Mouse (Mus musculus): ENCODE data around the gene Gm49510.

The Gm49510 gene

DNA sequence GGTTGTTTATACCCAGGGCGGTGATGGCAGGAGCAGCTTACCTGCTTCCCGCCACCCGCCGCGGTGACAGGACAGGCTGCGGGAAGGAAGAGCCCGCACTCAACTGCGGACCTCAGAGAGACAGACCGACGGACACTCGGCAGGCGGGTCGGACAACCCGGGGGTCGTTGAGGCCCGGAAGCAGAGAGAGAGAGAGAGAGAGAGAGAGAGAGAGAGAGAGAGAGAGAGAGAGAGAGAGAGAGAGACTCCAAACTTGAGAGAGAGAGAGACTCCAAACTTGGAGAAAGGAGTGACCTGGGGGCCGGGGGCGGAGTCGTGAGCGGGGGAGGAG, at the start of gene Gm49510:
Gene Gm49510 (plus strand): TSS at position 259 of the 331 bp plus-strand sequence.
- no peak for DNase-seq (ENCODE audit: low spot score)

DNA sequence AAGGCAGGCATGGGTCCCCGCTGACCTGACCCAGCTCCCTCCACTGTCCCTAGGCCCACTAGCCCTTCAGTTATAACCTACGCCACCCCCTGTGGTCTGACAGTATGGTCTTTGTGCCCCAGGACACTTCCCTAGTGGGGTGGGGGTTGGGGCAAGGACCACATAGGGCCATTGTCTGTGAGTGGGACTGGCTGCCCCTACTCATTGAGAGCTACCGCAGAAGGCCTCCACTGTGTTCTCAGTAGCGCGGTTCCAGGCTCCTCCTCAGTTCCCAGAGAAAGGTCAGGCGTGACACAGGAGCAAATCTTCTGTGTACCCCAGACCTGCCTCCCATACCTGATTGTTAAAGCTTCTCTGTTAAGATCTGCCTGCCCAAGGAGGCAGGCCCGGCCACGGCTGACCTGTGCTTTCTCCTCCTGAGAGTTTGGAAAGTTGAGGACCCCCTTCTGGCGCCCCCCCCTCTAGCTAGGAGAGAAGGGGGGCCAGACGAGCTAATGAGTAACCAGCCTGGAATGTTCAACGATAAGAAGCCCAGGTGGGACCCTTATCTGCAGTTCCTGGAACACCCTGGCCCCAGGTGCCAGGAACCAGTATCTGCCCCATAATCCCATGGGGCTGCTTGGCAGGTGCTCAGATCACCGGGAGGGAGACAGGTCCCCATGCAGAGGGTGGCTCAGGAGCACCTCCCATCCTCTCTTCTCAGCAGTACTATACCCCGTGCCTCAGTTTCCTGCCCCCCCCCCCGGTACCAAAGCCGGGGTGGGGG, 49.2 kb upstream of the Gm49510 start:
- DNase-seq (ENCODE audit: low spot score) = no peak

DNA sequence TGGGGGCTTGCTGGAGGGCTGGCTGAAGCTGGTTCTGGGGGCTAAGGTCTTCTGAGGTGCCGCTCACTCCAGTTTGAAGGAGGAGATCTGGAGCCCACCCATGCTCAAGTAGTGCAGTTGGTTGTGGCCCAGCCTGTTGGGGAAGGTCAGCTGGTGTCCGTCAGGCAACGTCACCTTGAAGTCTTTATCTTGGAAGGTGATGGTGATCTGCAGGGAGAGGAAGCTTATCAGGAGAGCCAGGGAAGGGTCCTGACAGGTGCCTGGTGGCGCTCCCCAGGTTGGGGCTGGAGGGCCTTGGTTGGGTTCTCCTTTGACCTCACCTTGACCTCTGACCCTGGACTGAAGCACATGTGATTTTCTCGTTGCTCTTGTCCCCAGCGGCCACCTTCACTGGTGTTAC, 48.5 kb upstream of the Gm49510 start:
- no peak for DNase-seq (ENCODE audit: low spot score)

DNA sequence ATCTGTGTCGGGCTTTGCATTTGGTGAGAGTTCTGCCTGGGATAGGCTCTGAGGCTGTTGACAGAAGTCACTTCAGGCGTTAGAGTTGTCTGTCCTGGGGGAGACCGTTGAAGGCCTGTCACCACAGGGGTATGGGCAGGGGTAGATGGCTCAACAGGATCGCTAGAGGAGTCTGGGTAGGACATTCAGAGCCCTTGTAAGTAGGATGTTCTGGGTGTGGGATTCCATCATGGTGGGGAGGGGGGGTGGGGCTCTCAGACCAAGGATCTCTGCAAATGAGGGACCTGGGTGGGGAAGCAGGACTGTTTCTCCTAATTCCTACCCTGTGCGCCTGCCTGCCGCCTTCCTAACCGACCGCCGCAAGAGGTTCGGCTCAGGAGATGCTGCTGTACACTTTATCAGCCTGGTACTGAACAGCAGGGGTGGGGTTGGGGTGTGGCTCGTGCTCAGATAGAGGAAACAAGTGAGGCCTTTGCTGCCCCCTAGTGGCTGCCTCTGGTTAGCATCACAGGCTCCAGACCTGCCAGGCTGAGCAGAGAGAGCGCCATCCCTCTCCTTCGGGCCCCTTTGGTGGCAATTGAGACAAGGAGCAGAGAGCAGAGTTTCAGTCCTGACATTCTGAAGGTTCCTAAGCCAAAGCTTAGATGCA, 47.8 kb upstream of the Gm49510 start:
- peak; percentile 79 for DNase-seq (ENCODE audit: low spot score)

DNA sequence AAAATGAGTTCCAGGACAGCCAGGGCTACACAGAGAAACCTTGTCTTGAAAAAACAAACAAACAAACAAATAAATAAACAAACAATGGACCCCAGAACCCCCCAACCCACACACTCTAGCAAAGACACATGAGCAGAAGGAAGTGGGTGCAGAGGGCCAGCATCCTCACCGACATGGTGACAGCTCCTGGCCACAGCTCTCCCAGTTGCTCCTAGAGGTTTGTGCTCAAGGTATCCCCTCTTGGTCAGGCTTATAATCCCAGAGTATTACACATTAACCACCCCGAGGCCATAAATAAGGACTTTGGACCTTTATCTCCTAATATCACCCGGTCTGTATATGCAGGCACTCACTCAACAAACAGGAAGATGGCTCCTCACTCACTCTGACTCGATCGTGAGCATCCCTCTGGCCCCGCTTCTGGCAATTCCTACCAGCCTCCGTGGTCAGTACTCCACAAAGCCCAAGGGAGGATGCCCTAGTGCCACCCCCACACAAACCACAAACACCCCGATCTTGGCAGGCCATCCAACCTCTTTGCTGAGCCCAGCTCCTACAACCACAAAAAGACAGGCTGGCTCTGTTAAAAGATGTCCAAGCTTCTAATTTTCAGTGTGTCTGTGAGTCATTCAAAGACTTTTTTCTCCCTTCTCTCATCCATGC, 44.0 kb upstream of the Gm49510 start, which contains the start of gene Lgals2:
Gene Lgals2 (minus strand): TSS at position 227 of the 663 bp plus-strand sequence.
- no peak for DNase-seq (ENCODE audit: low spot score)

DNA sequence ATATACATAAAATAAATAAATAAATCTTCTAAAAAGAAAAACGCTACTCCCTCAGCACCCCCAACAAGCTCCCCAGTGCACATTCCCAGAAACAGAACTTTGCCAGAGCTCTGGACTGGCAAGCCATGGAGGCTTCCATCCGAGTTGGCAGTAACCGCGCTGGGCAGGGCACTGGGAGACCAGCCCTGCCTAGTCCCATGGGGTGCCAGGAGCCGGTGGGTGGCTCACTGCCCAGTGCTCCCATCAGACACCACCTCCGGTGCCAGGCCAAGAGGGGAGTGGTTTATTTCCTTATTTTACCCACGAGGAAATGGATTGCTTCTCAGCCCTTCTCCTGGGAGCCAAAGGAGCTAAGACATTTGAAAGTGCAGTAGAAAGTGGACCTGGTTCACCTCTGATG, 42.5 kb upstream of the Gm49510 start:
- DNase-seq (ENCODE audit: low spot score) = no peak

DNA sequence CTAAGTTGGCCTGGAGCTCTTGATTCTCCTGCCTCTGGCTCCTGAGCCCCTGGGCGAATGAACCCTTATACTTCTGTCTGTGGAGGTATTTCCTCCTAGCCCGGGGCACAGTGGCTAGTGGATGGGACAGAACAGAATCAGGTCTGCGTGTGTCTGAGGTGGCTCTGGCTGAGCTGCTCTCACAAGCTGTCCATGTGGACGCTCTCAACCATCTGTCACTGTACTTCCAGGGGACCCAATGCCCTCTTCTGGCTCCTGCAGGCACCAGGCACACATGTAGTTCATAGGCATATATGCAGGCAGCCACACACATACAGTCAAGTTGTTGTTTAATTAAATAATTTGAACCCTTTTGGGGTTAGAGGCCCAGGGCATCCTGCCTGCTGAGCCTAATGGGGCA, 40.2 kb upstream of the Gm49510 start:
- no peak for DNase-seq (ENCODE audit: low spot score)

DNA sequence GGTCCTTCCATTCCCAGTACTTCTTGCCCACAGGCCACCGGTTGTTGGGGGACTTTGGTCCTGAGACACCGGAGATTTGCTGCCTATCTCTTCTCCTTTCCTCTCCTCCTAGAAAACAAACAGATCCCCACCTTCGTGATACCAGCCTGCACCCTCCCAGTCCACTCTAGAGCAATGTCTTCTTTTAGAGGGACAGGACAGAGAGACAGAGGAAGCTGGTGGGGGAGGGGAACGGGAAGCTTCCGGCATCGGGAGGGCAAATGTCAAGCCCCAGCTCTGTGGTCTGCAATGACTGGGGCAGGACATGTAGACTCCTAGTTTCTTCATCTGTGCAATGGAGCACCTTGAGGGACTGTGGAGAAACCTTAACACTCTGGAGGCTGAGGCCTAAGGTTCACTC, 39.8 kb upstream of the Gm49510 start:
- DNase-seq (ENCODE audit: low spot score) = no peak

DNA sequence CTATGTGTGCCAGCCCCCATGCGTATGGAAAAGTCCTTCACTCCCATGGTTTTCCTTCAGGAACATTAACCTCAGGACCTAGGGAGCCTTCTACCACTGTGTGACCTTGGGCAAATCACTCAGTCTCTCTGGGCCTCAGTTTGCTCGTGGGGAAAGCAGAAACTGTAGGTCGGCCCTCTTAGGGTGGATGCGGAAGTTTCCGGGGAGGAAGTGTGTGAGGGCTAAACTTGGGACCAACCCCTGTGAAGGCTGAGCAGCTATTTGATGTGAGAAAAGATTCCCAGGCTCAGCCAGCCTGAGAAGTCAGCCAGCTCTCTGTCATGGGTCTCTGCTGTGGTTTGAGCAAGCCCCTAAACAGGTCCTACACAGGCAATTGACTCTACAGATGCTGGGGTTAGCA, 37.2 kb upstream of the Gm49510 start:
- no peak for DNase-seq (ENCODE audit: low spot score)

DNA sequence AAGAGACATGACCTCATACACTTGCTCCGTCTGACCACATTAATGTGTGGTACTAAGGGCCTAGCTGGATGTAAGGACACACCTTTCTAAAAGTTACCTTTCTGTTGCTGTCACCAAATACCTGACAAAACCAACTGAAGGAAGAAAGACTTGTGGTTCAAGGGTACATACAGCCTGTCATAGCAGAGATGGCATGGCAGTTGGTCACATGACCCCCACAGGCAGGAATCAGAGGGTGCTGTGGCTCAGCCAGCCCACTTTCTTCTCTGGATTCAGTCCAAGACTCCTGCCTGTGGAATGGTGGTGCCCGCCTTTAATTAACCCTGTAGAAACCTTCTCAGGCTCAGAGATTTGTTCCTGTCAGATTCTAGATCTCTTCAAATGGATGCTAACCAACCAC, 36.3 kb upstream of the Gm49510 start:
- no peak for DNase-seq (ENCODE audit: low spot score)

DNA sequence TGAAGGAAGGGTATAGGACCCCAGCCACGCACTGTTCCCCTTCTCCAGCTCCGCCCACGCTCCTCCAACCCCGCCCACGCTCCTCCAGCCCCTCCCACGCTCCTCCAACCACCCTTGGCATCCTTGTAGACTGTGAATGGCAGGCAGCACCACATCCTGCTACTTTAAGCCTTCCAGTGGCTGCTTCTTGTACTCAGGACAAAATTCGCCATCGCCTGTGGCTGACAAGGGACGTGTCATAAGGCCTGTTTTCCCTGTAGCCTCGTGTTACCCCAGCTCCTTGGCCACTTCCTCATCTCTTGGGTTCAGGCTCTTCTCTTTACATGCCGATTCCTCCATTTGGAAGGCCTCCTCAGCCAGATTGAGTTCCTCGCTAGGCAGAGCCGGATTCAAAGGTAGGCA, 35.6 kb upstream of the Gm49510 start:
- no peak for DNase-seq (ENCODE audit: low spot score)

DNA sequence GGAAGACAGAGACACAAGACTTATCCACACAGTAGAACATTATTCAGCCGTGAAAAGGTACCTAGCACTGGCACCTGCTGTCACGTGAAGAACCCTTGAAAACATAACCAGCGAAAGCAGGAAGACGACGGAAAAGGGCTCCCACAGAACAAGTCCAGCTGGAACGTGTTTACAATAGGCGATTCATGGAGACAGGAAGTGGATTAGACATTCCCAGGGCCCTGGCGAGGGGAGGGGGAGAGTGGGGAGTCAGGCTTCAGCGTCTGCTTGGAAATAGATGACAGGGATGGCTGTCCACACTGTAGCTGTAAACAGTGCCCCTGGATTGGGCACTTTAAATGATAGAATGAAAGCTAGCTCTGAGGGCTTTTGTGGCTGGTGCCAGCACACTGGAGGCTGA, 31.1 kb upstream of the Gm49510 start:
- DNase-seq (ENCODE audit: low spot score) = no peak

DNA sequence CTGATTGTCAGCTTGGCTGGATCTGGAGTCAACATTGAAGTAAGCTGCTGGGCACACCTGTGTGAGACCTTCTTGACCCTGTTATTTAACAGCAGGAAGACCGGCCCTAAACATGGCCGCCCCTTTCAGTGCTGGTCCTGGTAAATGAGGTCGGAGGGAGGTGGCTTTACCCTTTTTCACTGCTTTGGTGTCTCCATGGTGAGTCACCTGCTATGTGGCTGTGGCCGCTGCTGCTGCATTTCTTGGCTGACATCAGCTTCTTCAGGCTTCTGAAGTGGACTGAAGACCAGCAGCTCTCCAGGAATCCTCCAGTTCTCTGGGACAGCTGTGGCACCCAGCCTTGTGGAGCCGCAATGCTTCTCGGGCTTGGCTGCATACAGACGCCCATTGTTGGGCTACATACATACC, 30.6 kb upstream of the Gm49510 start:
- DNase-seq (ENCODE audit: low spot score) = no peak

DNA sequence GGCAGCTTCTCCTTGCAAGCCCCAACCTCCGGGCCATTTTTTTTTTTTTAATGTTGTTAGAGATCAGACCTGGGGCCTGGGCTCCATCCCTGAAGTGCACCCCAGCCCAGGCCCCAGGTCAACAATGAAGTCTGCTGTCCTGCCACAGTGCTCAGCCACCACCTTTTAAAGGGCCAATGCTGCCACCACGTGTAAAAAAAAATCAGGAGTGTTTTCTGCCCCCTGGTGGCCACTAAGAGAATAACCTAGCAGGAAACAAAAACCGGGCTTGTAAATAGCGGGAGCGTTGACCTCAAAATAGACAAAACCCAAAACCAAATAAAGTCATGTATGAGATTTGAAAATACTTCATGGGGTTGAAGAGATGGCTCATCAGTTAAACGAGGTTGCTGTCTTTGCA, 29.7 kb upstream of the Gm49510 start:
- no peak for DNase-seq (ENCODE audit: low spot score)

DNA sequence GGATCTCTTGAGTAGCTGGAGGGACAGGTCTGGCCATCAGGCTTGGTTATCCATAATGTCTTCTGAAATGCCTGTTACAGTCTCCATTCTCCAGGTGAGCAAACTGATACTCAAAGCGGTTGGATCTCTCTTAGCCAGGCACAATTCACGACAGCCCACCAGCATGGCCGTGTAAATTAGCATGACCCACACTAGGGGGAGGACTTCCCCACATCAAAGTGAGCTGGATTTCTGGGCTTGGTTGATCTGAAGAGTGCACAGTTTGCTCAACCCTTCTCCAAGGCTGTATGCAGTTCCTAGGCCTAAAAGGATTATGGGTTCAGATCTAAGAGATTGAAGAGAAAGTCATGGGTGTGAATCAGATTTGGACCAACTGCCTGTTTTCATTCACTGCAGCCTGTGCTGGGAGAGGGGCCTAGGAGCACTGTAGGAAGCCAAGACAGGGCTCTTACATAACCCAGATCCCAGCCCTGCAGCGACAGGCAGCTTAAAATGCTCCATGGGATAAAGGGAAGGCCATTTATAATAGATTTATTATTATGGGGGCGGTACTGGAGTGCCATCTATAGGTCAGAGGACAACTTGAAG, 27.4 kb upstream of the Gm49510 start:
- no peak for DNase-seq (ENCODE audit: low spot score)

DNA sequence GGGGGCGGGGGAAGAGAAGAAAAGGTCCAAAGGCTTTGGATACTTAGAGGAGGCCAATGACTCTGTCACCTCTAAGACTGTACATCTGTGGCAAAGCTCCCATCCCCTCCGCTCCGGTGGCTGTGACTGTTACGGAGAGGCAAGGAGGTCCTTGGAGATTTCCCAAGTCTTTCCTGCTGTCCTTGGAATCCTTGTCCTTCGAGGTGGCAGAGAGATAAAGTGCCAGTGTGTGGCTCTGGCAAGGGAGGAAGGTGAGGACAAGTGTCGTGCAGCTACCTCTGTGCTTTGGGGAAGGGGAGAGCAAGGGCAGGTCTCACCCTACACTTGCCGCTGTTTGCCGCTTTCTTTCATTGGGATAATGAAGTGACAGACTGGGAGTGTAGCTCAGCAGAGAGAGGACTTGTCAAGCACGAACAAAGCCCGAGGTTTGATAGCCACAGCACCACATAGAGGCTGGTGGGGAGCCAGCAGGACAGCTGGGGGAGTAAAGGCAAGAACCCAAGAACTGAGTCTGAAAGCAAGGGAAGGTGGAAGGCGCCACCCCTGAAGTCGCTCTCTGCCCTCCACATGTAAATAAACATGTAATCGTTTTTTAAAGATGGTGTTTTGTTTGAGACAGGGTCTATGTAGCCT, 25.5 kb upstream of the Gm49510 start:
- DNase-seq (ENCODE audit: low spot score) = no peak

DNA sequence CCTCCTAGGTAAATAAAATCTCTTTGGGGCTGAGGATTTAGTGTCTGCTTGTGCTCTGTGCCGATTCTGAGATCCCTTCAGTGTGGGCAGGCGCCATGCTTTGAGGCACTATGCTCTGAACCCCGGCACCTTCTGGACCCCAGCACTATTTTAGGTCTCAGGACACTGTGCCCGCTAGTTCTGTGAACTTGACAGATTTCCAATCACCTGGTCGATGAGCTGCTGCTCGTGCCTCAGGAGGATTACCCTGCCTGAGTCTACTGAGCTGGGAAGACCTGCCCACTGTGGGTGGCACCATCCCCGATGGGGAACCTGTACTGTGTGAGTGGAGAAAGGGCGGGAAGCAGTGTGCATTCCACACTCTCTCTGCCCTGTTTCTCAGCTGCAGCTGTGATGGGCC, 24.5 kb upstream of the Gm49510 start:
- no peak for DNase-seq (ENCODE audit: low spot score)

DNA sequence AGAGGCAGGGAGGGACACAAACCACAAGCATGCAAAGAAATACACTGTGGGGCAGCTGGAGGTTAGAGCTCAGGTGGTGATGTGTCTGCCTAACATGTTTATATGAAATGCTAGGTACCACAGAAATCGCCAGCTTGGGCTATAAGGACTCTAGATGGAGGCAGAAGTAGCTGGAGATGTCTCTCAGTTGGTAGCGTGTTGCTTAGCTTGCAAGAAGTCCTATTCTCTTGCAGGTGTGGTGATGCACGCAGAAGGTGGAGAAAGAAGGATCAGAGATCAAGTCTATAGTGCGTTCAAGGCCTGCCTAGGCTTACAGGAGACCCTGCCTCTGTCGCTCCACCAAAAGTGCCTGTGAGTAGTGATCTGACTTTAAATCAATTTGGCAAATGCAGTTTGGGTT, 23.9 kb upstream of the Gm49510 start:
- DNase-seq (ENCODE audit: low spot score) = no peak

DNA sequence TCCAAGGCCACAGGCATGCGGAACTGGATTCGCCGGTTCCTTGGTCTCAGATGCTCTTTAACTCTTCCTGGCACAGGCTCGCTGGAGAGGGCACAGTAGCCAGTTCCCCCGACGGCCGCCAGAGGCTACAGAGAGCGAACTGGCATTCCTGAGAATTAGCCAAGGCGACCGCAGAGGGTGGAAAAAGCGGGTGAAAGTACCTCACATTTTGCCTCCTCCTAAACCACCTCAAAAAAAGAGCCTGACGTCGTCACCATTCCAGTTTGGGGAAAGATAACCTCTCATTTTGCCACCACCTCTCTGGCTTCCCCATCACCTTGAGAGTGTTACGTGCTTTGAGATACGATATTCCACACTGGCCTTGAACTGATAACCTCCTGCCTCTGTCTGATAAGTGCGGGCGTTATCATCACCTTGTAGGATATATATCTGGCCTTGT, 23.2 kb upstream of the Gm49510 start:
- peak; percentile 75 for DNase-seq (ENCODE audit: low spot score)

DNA sequence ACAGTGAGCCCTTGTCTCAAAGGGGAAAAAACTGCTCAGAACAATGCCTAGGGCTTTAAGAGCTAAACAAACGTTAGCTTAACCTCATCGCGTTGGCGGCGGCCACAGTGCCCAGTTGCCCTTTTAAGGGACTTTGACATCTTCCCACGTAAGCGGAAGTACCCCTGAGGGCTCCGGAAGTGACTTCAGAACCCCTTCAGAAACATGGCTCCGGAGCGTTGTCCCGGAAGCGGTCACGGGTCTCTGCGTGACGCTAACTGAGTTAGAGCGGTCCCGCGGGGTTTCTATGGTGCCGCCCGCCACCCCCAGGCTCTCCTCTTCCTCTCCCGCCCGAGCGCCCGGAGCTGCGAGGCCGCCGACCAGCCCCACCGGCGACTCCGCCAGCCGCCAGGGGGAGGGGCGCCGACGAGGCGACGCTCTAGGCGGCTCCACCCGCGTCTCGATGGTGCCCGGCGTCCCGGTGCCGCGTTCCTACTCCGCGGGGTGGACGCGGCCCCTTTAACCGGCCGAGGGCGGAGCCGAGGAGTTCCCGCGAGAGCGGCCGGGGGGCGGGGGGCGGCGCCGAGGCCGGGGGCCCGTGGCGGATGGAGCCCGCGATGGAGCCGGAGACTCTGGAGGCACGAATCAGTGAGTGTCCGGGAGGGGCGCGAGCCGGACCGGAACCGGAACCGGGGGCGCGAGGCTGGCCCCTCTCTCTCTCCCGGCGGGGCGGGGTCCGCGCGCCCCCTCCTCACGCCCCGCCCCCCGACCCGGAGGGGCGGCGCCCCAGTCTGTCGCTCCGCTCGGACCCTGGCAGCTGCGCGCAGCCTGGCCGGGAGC, 22.3 kb upstream of the Gm49510 start, which contains the start of gene Gga1:
Gene Gga1 (plus strand): TSS at position 200 of the 819 bp plus-strand sequence.
- DNase-seq (ENCODE audit: low spot score) = peak; percentile 87

DNA sequence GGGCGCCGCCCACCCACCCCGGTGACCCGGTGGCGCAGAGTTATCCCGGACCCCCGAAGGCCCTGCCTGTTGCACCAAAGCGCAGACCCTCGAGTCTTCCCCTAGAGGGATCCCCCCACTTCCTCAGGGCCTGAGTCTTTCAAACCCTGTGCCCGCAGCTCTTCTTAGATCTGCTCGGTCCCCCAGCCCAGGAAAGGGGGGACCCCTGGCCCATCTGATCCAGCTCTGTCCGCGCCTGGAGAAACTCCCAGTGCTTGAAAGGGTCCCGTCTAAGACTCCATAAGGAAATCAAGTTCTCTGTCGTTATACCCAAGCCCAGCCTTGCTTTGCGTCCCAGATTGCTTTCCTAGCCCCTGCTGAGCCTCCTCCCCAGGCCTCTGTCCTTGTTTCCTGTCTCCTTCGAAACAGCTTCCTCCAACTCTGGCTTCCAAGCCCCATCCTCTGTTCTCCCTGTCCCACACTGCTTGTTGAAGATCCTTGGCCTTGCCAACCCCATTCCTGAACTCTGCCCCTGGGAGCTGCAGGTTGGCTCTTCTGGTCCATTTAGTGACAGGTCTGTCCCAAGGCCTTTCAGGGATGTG, 21.6 kb upstream of the Gm49510 start:
- no peak for DNase-seq (ENCODE audit: low spot score)

Measured in ovary, adult 18-20 months (tissue).